Mouse (Mus musculus) CD4-positive, CD25-positive, alpha-beta regulatory T cell, adult 9 weeks (primary cell): ENCODE data around the gene Olfr19. TPM values are rescaled to one million over a fixed set of nuclear protein-coding genes. Genes with fewer than 3 reads are reported as not detected.

Source experiments
- polyA plus RNA-seq: library from polyadenylated mRNA; unstranded; fragments of 100-300 nt; shearing (Covaris generic); gene quantifications from one replicate; pipeline ENCODE4 v1.2.1, GENCODE M21; 2017

The Olfr19 gene
- not detected for polyA plus RNA-seq

GRCm38 (mm10) chr16:16676305-16676704, at the start of gene Olfr19:
Olfr19 (minus strand) TSS chr16:16676405.

Other genes with a start within 250 kb of the Olfr19 start
- gene Fgd4, start 75.9 kb downstream of the Olfr19 start, polyA plus RNA-seq, result 0.17 TPM
- gene Spag6l, start 153.1 kb upstream of the Olfr19 start, polyA plus RNA-seq, result 0.29 TPM
- gene Igll1, start 187.6 kb upstream of the Olfr19 start, polyA plus RNA-seq, result not detected
- 122 TPM for gene Top3b, start 194.3 kb upstream of the Olfr19 start, polyA plus RNA-seq
- 2.6 TPM for gene Vpreb1, start 194.4 kb upstream of the Olfr19 start, polyA plus RNA-seq
- 31.3 TPM for gene Ppm1f, start 220.1 kb upstream of the Olfr19 start, polyA plus RNA-seq